Mouse (Mus musculus): ENCODE measurements around the gene Rps10. TPM values are rescaled to one million over a fixed set of nuclear protein-coding genes. Genes with fewer than 3 reads are reported as not detected.

The Rps10 gene
- polyA plus RNA-seq, 1 experiment: 1,236 TPM

Other genes starting within 250 kb of the Rps10 start
- gene Grm4, start 115.3 kb downstream of the Rps10 start, polyA plus RNA-seq (2012; rRNA removed): 0.09 and 0.19 TPM in 2 replicates
- gene Hmga1, start 80.2 kb downstream of the Rps10 start, polyA plus RNA-seq (2012; rRNA removed): 36.6 and 44.4 TPM in 2 replicates
- gene AI413582, start 70.9 kb downstream of the Rps10 start, polyA plus RNA-seq (2012; rRNA removed): 32.6 and 44.6 TPM in 2 replicates
- gene Nudt3, start 13.2 kb downstream of the Rps10 start, polyA plus RNA-seq (2012; rRNA removed): 51.3 and 66.3 TPM in 2 replicates
- gene RPS10-NUDT3, start 1.4 kb downstream of the Rps10 start, polyA plus RNA-seq (2012; rRNA removed): not detected in 2 replicates
- gene Pacsin1, start 18.8 kb upstream of the Rps10 start, polyA plus RNA-seq (2012; rRNA removed): 5.4 and 10.1 TPM in 2 replicates
- 1.6 and 1.7 TPM in 2 replicates for gene Spdef, start 92.3 kb upstream of the Rps10 start, polyA plus RNA-seq (2012; rRNA removed)
- 83.0 and 98.2 TPM in 2 replicates for gene D17Wsu92e, start 184.0 kb upstream of the Rps10 start, polyA plus RNA-seq (2012; rRNA removed)
- gene Snrpc, start 201.5 kb upstream of the Rps10 start, polyA plus RNA-seq (2012; rRNA removed): 51.9 and 72.5 TPM in 2 replicates
- gene Uhrf1bp1, start 219.8 kb upstream of the Rps10 start, polyA plus RNA-seq (2012; rRNA removed): 12.4 and 14.8 TPM in 2 replicates

All from gonadal fat pad, adult 2 months (tissue).